Mouse (Mus musculus) limb, embryonic 13.5 days (tissue): ENCODE data around the gene Pex5l. TPM values are rescaled to one million over a fixed set of nuclear protein-coding genes. Genes with fewer than 3 reads are reported as not detected.

Source experiments
- ATAC-seq: fragments of 200-750 bp; cut with Nextera tagmentation; 2 replicates; pipeline ENCODE4 v1.8.0; 2017; ENCODE audit warnings: low read depth, moderate number of reproducible peaks, moderate TSS enrichment; ENCODE audit not compliant: low FRiP score
- H3K27ac ChIP-seq: fragments of 300-500 bp; sonication (generic); 2 replicates; pipeline ENCODE4 v1.5.1; 2015; ENCODE audit warnings: inconsistent platforms, mild to moderate bottlenecking, moderate library complexity
- H3K27me3 ChIP-seq: fragments of 300-500 bp; sonication (generic); 2 replicates; pipeline ENCODE4 v1.6.1; 2015; ENCODE audit warnings: mild to moderate bottlenecking, inconsistent platforms
- H3K36me3 ChIP-seq: fragments of 300-500 bp; sonication (generic); 2 replicates; pipeline ENCODE4 v1.6.1; 2015; ENCODE audit warnings: inconsistent platforms, mild to moderate bottlenecking, moderate library complexity
- H3K4me1 ChIP-seq: fragments of 300-500 bp; sonication (generic); 2 replicates; pipeline ENCODE4 v1.6.1; 2015; ENCODE audit warnings: inconsistent platforms
- H3K4me2 ChIP-seq: fragments of 300-500 bp; sonication (generic); replicated peaks from 2 replicates; pipeline ENCODE4 v1.6.1; 2015; ENCODE audit warnings: inconsistent platforms, mild to moderate bottlenecking, moderate library complexity
- H3K4me3 ChIP-seq: fragments of 300-500 bp; sonication (generic); 2 replicates; pipeline ENCODE4 v1.5.1; 2015; ENCODE audit warnings: moderate library complexity, mild to moderate bottlenecking, inconsistent platforms
- H3K9ac ChIP-seq: fragments of 300-500 bp; sonication (generic); 2 replicates; pipeline ENCODE4 v1.6.1; 2015; ENCODE audit warnings: mild to moderate bottlenecking, inconsistent platforms
- H3K9me3 ChIP-seq: fragments of 300-500 bp; sonication (generic); 2 replicates; pipeline ENCODE4 v1.6.1; 2016; ENCODE audit warnings: inconsistent platforms
- WGBS: fragments of 180-500 bp; shearing (Covaris S2); methylation state at CpG from one replicate; pipeline ENCODE4 v1.1.7; 2015; 5-methylcytosine and 5-hydroxymethylcytosine counted together
- polyA plus RNA-seq: library from polyadenylated mRNA; unstranded; fragments of >200 nt; fragmentation: Nextera tagmentation; extraction: Ambion mirVana; gene quantifications from 2 replicates; pipeline ENCODE4 v1.2.1, GENCODE M21; 2015

Gene Pex5l
- polyA plus RNA-seq, 1 experiment from 2014 or later = 0.39 TPM

- peaks cover 4% of the 10 kb centered on the region; the same call in 1 of the 2 replicates for H3K4me1 ChIP-seq
- H3K4me3 ChIP-seq = no peak overlapping the region
- no peaks in the 10 kb centered on the region for H3K27me3 ChIP-seq
- no peak overlapping the region for H3K27ac ChIP-seq
- H3K4me2 ChIP-seq = no peak overlapping the region
- H3K9ac ChIP-seq = no peak overlapping the region
- peak; percentile 81; the same call in 1 of the 2 replicates for ATAC-seq
- WGBS = 23% methylated on average over 3 of the region's 3 CpGs
- H3K9me3 ChIP-seq = no peaks in the 10 kb centered on the region
- H3K36me3 ChIP-seq = no peaks in the 10 kb centered on the region
Measured at GRCm38 (mm10) chr3:32985141-32985540, 157.9 kb downstream of the Pex5l start.

DNA sequence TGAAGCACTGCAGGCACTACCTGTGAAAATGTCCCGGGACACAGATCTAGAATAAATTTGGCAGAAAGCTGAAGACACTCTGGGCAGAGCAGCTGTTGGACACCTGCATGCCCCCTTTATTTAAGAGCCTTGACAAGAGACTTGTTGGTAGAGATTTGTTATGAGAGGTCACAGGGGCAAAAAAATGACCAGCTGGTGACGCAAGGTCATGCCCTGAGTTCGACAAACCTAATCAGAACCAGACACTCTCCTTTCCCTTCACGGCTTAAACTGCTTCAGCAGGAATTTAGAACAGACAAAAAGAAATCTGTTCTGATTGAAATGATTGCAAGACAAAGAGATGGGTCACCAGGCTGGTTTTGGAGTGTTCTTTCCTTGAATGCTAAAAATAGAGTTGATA is 163.1 kb downstream of the Pex5l start:
- H3K9me3 ChIP-seq = no peaks in the 10 kb centered on the region
- H3K27me3 ChIP-seq = no peaks in the 10 kb centered on the region
- H3K27ac ChIP-seq = no peak overlapping the region
- H3K9ac ChIP-seq = no peak overlapping the region
- H3K4me2 ChIP-seq = no peak overlapping the region
- ATAC-seq = no peak
- H3K4me1 ChIP-seq = peaks cover under 1% of the 10 kb centered on the region; the same call in 1 of the 2 replicates
- H3K4me3 ChIP-seq = no peak overlapping the region
- 19% methylated on average over 4 of the region's 4 CpGs for WGBS
- no peaks in the 10 kb centered on the region for H3K36me3 ChIP-seq

- no peaks in the 10 kb centered on the region for H3K4me1 ChIP-seq
- no peak for ATAC-seq
- H3K36me3 ChIP-seq = no peaks in the 10 kb centered on the region
- no peak overlapping the region for H3K4me3 ChIP-seq
- no peaks in the 10 kb centered on the region for H3K9me3 ChIP-seq
- H3K27me3 ChIP-seq = no peaks in the 10 kb centered on the region
- H3K27ac ChIP-seq = no peak overlapping the region
- H3K4me2 ChIP-seq = no peak overlapping the region
- WGBS = 52% methylated on average over 6 of the region's 6 CpGs
- no peak overlapping the region for H3K9ac ChIP-seq
Measured at GRCm38 (mm10) chr3:32979238-32979637, 163.8 kb downstream of the Pex5l start.

GRCm38 (mm10) chr3:32970257-32970656 is 172.8 kb downstream of the Pex5l start:
- no peak overlapping the region for H3K4me2 ChIP-seq
- H3K9me3 ChIP-seq = peaks cover 5% of the 10 kb centered on the region; the same call in 1 of the 2 replicates
- no peak overlapping the region for H3K9ac ChIP-seq
- ATAC-seq = no peak
- no peaks in the 10 kb centered on the region for H3K27me3 ChIP-seq
- no peak overlapping the region for H3K27ac ChIP-seq
- H3K4me3 ChIP-seq = no peak overlapping the region
- H3K36me3 ChIP-seq = no peaks in the 10 kb centered on the region
- H3K4me1 ChIP-seq = no peaks in the 10 kb centered on the region
- WGBS = 68% methylated on average over 1 of the region's 1 CpGs

GRCm38 (mm10) chr3:32968671-32969425 is 174.2 kb downstream of the Pex5l start:
- ATAC-seq = no peak
- H3K4me2 ChIP-seq = no peak overlapping the region
- H3K27me3 ChIP-seq = no peaks in the 10 kb centered on the region
- H3K4me1 ChIP-seq = no peaks in the 10 kb centered on the region
- H3K9me3 ChIP-seq = peaks cover 5% of the 10 kb centered on the region; the same call in 1 of the 2 replicates
- H3K4me3 ChIP-seq = no peak overlapping the region
- no peak overlapping the region for H3K27ac ChIP-seq
- no peaks in the 10 kb centered on the region for H3K36me3 ChIP-seq
- WGBS = 96% methylated on average over 1 of the region's 1 CpGs
- no peak overlapping the region for H3K9ac ChIP-seq

- Histone ChIP-seq H3K9me3 (no peaks in the 10 kb centered on the region), H3K4me2 (no peak overlapping the region), H3K4me3 (no peak overlapping the region), H3K36me3 (no peaks in the 10 kb centered on the region), H3K9ac (no peak overlapping the region), H3K4me1 (no peaks in the 10 kb centered on the region), H3K27ac (no peak overlapping the region), H3K27me3 (no peaks in the 10 kb centered on the region)
- 0% methylated on average over 2 of the region's 2 CpGs for WGBS
- no peak for ATAC-seq
Measured at GRCm38 (mm10) chr3:32965528-32965927, 177.5 kb downstream of the Pex5l start.

- Histone ChIP-seq H3K27ac (no peak overlapping the region), H3K27me3 (no peaks in the 10 kb centered on the region), H3K4me1 (no peaks in the 10 kb centered on the region), H3K4me3 (no peak overlapping the region), H3K9me3 (no peaks in the 10 kb centered on the region), H3K9ac (no peak overlapping the region), H3K36me3 (no peaks in the 10 kb centered on the region), H3K4me2 (no peak overlapping the region)
- WGBS = 28% methylated on average over 3 of the region's 3 CpGs
- ATAC-seq = no peak
Measured at GRCm38 (mm10) chr3:32961494-32961893, 181.6 kb downstream of the Pex5l start.

- no peak for ATAC-seq
- H3K9me3 ChIP-seq = no peaks in the 10 kb centered on the region
- H3K4me2 ChIP-seq = no peak overlapping the region
- no peak overlapping the region for H3K4me3 ChIP-seq
- 5% methylated on average over 1 of the region's 1 CpGs for WGBS
- H3K4me1 ChIP-seq = 0 out of 2 replicates have a peak, but pooled peaks cover 6% of the 10 kb centered on the region
- no peak overlapping the region for H3K27ac ChIP-seq
- H3K36me3 ChIP-seq = no peaks in the 10 kb centered on the region
- H3K9ac ChIP-seq = no peak overlapping the region
- H3K27me3 ChIP-seq = no peaks in the 10 kb centered on the region
Measured at GRCm38 (mm10) chr3:32951382-32951781, 191.7 kb downstream of the Pex5l start.

- WGBS = 91% methylated on average over 5 of the region's 5 CpGs
- H3K9me3 ChIP-seq = no peaks in the 10 kb centered on the region
- H3K36me3 ChIP-seq = no peaks in the 10 kb centered on the region
- no peak overlapping the region for H3K27ac ChIP-seq
- H3K4me1 ChIP-seq = 0 out of 2 replicates have a peak, but pooled peaks cover 6% of the 10 kb centered on the region
- H3K4me3 ChIP-seq = no peak overlapping the region
- ATAC-seq = no peak
- H3K9ac ChIP-seq = no peak overlapping the region
- H3K4me2 ChIP-seq = no peak overlapping the region
- no peaks in the 10 kb centered on the region for H3K27me3 ChIP-seq
Measured at GRCm38 (mm10) chr3:32947486-32947885, 195.6 kb downstream of the Pex5l start.

DNA sequence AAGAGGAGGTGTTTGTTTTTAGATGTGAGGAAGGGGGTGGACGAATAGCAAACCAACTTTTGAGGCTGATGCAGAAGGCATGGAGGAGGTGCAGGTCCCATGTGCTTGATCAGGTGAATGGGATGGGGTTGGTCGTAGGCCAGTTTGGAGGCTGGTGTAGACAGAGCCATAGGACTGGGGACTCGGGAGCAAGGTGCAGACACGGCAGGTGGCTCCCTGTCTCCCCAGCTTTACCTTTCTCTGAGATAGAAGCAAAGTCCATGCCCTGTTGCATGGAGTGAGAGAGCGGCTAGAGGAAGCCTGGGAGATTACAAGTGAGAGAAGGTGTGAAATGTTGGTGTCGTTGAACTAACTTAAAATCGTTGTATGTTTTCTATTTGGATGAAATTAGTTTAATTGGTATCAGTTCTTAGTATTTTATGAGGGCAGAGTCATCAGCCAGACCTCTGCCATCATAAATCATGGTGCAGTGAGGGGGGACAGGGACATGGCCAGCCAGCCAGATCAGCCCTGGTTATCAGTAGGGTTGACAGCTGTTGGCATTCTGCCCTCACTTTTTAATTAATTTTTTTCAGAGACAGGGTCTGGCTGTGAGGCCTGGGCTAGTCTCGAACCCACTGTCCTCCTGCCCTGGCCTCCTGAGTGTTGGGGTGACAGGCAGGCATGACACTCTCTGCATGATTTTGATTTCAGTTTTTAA is 203.1 kb downstream of the Pex5l start:
- 63% methylated on average over 8 of the region's 8 CpGs for WGBS
- H3K9ac ChIP-seq = no peak overlapping the region
- H3K9me3 ChIP-seq = no peaks in the 10 kb centered on the region
- H3K36me3 ChIP-seq = no peaks in the 10 kb centered on the region
- no peaks in the 10 kb centered on the region for H3K4me1 ChIP-seq
- H3K27ac ChIP-seq = no peak overlapping the region
- no peak overlapping the region for H3K4me3 ChIP-seq
- no peaks in the 10 kb centered on the region for H3K27me3 ChIP-seq
- ATAC-seq = no peak
- no peak overlapping the region for H3K4me2 ChIP-seq

DNA sequence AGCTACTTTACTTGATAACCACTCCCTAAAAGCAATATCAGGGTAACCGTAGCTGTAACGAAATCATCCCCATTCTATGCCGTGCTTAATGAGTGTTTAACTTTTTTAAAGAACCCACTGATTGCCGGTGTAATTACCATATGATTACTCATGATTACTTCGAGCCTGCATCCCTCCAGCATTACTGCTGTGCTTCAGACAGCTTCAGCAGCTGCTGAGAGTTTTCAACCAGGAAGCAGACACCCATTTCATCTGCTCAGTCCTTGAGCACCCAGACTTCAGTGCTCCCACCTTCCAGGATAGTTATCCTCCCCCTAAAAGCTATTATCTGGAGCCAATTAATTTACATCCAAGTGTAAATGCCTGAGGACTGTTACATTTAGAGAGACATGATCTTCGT is 218.9 kb downstream of the Pex5l start:
- Histone ChIP-seq H3K27ac (no peak overlapping the region), H3K36me3 (peaks cover 66% of the 10 kb centered on the region), H3K4me2 (no peak overlapping the region), H3K9me3 (no peaks in the 10 kb centered on the region; the same call in 1 of the 2 replicates), H3K27me3 (no peaks in the 10 kb centered on the region), H3K9ac (no peak overlapping the region), H3K4me3 (no peak overlapping the region), H3K4me1 (no peaks in the 10 kb centered on the region)
- 76% methylated on average over 6 of the region's 6 CpGs for WGBS
- ATAC-seq = no peak

- no peaks in the 10 kb centered on the region for H3K27me3 ChIP-seq
- no peak overlapping the region for H3K4me2 ChIP-seq
- 0 out of 2 replicates have a peak, but pooled peaks cover 4% of the 10 kb centered on the region for H3K9me3 ChIP-seq
- H3K4me1 ChIP-seq = 0 out of 2 replicates have a peak, but pooled peaks cover 8% of the 10 kb centered on the region
- ATAC-seq = peak; percentile 90
- WGBS = 21% methylated on average over 7 of the region's 7 CpGs
- H3K9ac ChIP-seq = no peak overlapping the region; the same call in 1 of the 2 replicates
- no peak overlapping the region for H3K4me3 ChIP-seq
- no peak overlapping the region for H3K27ac ChIP-seq
- H3K36me3 ChIP-seq = peaks cover 21% of the 10 kb centered on the region
Measured at GRCm38 (mm10) chr3:32910071-32910551, 232.9 kb downstream of the Pex5l start.
